Mouse (Mus musculus): ENCODE measurements around the gene Gm49396.

Gene Gm49396

GRCm38 (mm10) chr7:30586455-30587020 lies 23.4 kb downstream of the Gm49396 start:
- no peak for DNase-seq (ENCODE audit: low spot score in 2 of 2)

GRCm38 (mm10) chr7:30587842-30588667 lies 24.9 kb downstream of the Gm49396 start:
- DNase-seq (ENCODE audit: low spot score in 2 of 2): peak; percentile 36 to 38

- DNase-seq (ENCODE audit: low spot score in 2 of 2): peak; percentile 95 to 98
These were observed 25.7 kb downstream of the Gm49396 start, which contains the start of gene Kmt2b for GRCm38 (mm10) chr7:30588676-30589434. TSS of gene Kmt2b (minus strand) at chr7:30588726.

GRCm38 (mm10) chr7:30589435-30590301 lies 26.5 kb downstream of the Gm49396 start:
- peak; percentile 82 to 83 for DNase-seq (ENCODE audit: low spot score in 2 of 2)

- no peak for DNase-seq (ENCODE audit: low spot score in 2 of 2)
These were observed 27.9 kb downstream of the Gm49396 start for GRCm38 (mm10) chr7:30590927-30591604.

GRCm38 (mm10) chr7:30591605-30591951 lies 28.4 kb downstream of the Gm49396 start:
- no peak for DNase-seq (ENCODE audit: low spot score in 2 of 2)

- no peak for DNase-seq (ENCODE audit: low spot score in 2 of 2)
These were observed 29.8 kb downstream of the Gm49396 start for GRCm38 (mm10) chr7:30592772-30593423.

- DNase-seq (ENCODE audit: low spot score in 2 of 2): no peak
These were observed 30.7 kb downstream of the Gm49396 start for GRCm38 (mm10) chr7:30593579-30594509.

- DNase-seq (ENCODE audit: low spot score in 2 of 2): no peak
These were observed 31.4 kb downstream of the Gm49396 start for GRCm38 (mm10) chr7:30594510-30595024.

GRCm38 (mm10) chr7:30596093-30596492 lies 32.9 kb downstream of the Gm49396 start:
- DNase-seq (ENCODE audit: low spot score in 2 of 2): no peak

GRCm38 (mm10) chr7:30596811-30597210 lies 33.7 kb downstream of the Gm49396 start:
- DNase-seq (ENCODE audit: low spot score in 2 of 2): no peak

- DNase-seq (ENCODE audit: low spot score in 2 of 2): no peak
These were observed 35.6 kb downstream of the Gm49396 start, which contains the start of gene Zbtb32 for GRCm38 (mm10) chr7:30598786-30599185. TSS of gene Zbtb32 (minus strand) at chr7:30598909.

GRCm38 (mm10) chr7:30599933-30600353 lies 36.8 kb downstream of the Gm49396 start:
- DNase-seq (ENCODE audit: low spot score in 2 of 2): peak; percentile 79 to 92

GRCm38 (mm10) chr7:30600651-30601050 lies 37.5 kb downstream of the Gm49396 start:
- DNase-seq (ENCODE audit: low spot score in 2 of 2): peak; percentile 67 to 82

GRCm38 (mm10) chr7:30602583-30602982 lies 39.4 kb downstream of the Gm49396 start:
- peak; percentile 67 to 72 for DNase-seq (ENCODE audit: low spot score in 2 of 2)

- DNase-seq (ENCODE audit: low spot score in 2 of 2): no peak
These were observed 41.3 kb downstream of the Gm49396 start for GRCm38 (mm10) chr7:30604424-30604823.

- no peak for DNase-seq (ENCODE audit: low spot score in 2 of 2)
These were observed 41.8 kb downstream of the Gm49396 start for GRCm38 (mm10) chr7:30604944-30605343.

GRCm38 (mm10) chr7:30607706-30608309 lies 44.7 kb downstream of the Gm49396 start:
- DNase-seq (ENCODE audit: low spot score in 2 of 2): peak in 1 of 2 experiments; percentile 60
